Mouse (Mus musculus) G1E (cell line): ENCODE measurements around the gene Acot1. TPM values are rescaled to one million over a fixed set of nuclear protein-coding genes. Genes with fewer than 3 reads are reported as not detected.
"Not testable (repeated sequence)": the region's sequence is repeated elsewhere in the genome, so short reads cannot be mapped to it uniquely, and the experiment has no call there.

Experiments
- ATAC-seq: 2 replicates; pipeline ENCODE4 v1.8.0; 2016; ENCODE audit warnings: mild to moderate bottlenecking; ENCODE audit not compliant: insufficient number of reproducible peaks, poor library complexity, low FRiP score, severe bottlenecking; ENCODE audit errors: extremely low read depth
- DNase-seq: peaks from one replicate; pipeline ENCODE4 v3.0.0; 2012; ENCODE audit warnings: low spot score
- H3K27me3 ChIP-seq: 2 replicates; pipeline ENCODE4 v1.6.1; 2012; ENCODE audit warnings: mild to moderate bottlenecking, low read length, inconsistent platforms; ENCODE audit not compliant: insufficient read depth
- H3K36me3 ChIP-seq: replicated peaks from 2 replicates; pipeline ENCODE3; 2012; ENCODE audit warnings: mild to moderate bottlenecking, inconsistent platforms
- H3K4me1 ChIP-seq: 2 replicates; pipeline ENCODE4 v1.6.1; 2012; ENCODE audit warnings: low read depth, low read length, inconsistent platforms, mixed read lengths; ENCODE audit not compliant: insufficient read depth
- H3K4me3 ChIP-seq: 2 replicates; pipeline ENCODE4 v1.5.1; 2012; ENCODE audit warnings: low read depth, mild to moderate bottlenecking, inconsistent platforms, low read length, moderate library complexity, mixed read lengths
- H3K9me3 ChIP-seq: replicated peaks from 2 replicates; pipeline ENCODE4 v1.6.1; 2012; ENCODE audit warnings: inconsistent platforms
- CTCF ChIP-seq: IDR thresholded peaks from 2 replicates; pipeline ENCODE4 v1.5.1; 2012; ENCODE audit warnings: low read depth, low read length, inconsistent platforms, mixed read lengths
- GATA1 ChIP-seq: IDR thresholded peaks from 2 replicates; pipeline ENCODE4 v1.6.1; 2012; ENCODE audit warnings: borderline replicate concordance, low read length, inconsistent platforms, mixed read lengths
- GATA2 ChIP-seq: IDR thresholded peaks from 2 replicates; pipeline ENCODE4 v1.6.1; 2012; ENCODE audit warnings: low read depth, low read length, inconsistent platforms, borderline replicate concordance
- POLR2AphosphoS5 ChIP-seq: IDR thresholded peaks from 2 replicates; pipeline ENCODE4 v1.6.1; 2012; ENCODE audit warnings: low read depth, low read length, inconsistent platforms; ENCODE audit not compliant: insufficient replicate concordance
- TAL1 ChIP-seq: conservative IDR thresholded peaks from 2 replicates; pipeline ENCODE4 v1.6.1; 2012; ENCODE audit warnings: low read depth, low read length, inconsistent platforms, mixed read lengths
- polyA plus RNA-seq: library from polyadenylated mRNA; stranded (reverse); fragments of >175 nt; gene quantifications from 2 replicates; pipeline ENCODE4 v1.2.3, GENCODE M21; 2012
- total RNA-seq, 2 experiments: library from RNA; stranded (forward) in 1 of 2; stranded (reverse) in 1 of 2; fragments of 200-1000 nt in 1 of 2; fragments of >200 nt in 1 of 2; fragmentation: Nextera tagmentation in 1 of 2; gene quantifications; 2 replicates each; pipeline ENCODE4 v1.2.3; 2014 to 2017

The Acot1 gene
- total and polyA plus RNA-seq, 3 experiments, result 0.11 TPM; not detected in 2

- TF ChIP-seq CTCF (peak; percentile 97), GATA1 (no peak)
These were observed 21.5 kb downstream of the Acot1 start for GRCm38 (mm10) chr12:84030659-84031332.

GRCm38 (mm10) chr12:84032854-84033253, 23.6 kb downstream of the Acot1 start:
- no peak for DNase-seq
- Histone ChIP-seq H3K9me3 (peaks cover 1% of the 10 kb centered on the region; the same call in 1 of the 2 replicates), H3K4me3 (no peak overlapping the region; the same call in 1 of the 2 replicates), H3K36me3 (no peaks in the 10 kb centered on the region), H3K4me1 (peaks cover 45% of the 10 kb centered on the region), H3K27me3 (peaks cover 3% of the 10 kb centered on the region; the same call in 1 of the 2 replicates)
- TF ChIP-seq GATA2 (no peak), POLR2AphosphoS5 (no peak)
- no peak for ATAC-seq

More at GRCm38 (mm10) chr12:84030659-84031332, 21.5 kb downstream of the Acot1 start:
- Histone ChIP-seq H3K27me3 (peaks cover 17% of the 10 kb centered on the region), H3K4me1 (peaks cover 48% of the 10 kb centered on the region), H3K9me3 (no peaks in the 10 kb centered on the region), H3K36me3 (no peaks in the 10 kb centered on the region), H3K4me3 (no peak overlapping the region)
- DNase-seq (peak; percentile 52), ATAC-seq (no peak)

- Histone ChIP-seq H3K4me3 (peak overlapping the region; percentile 26; the same call in 1 of the 2 replicates), H3K4me1 (peaks cover 45% of the 10 kb centered on the region)
- not testable (repeated sequence) for H3K27me3 ChIP-seq, H3K9me3 ChIP-seq, H3K36me3 ChIP-seq, DNase-seq
- peak; percentile 42 for ATAC-seq
These were observed 24.0 kb downstream of the Acot1 start for GRCm38 (mm10) chr12:84033302-84033701.

- ATAC-seq, result peak; percentile 89
- Histone ChIP-seq H3K36me3 (no peaks in the 10 kb centered on the region), H3K9me3 (peaks cover 13% of the 10 kb centered on the region), H3K27me3 (no peaks in the 10 kb centered on the region), H3K4me3 (no peak overlapping the region), H3K4me1 (peaks cover 45% of the 10 kb centered on the region)
- TF ChIP-seq GATA1, result no peak
- no peak for TF ChIP-seq GATA2
- TF ChIP-seq TAL1, result peak; percentile 86
- TF ChIP-seq POLR2AphosphoS5, result no peak
- DNase-seq, result no peak
These were observed 24.8 kb downstream of the Acot1 start for GRCm38 (mm10) chr12:84034108-84034507.

GRCm38 (mm10) chr12:84038241-84038640, 29.0 kb downstream of the Acot1 start, which contains the start of gene Acot4:
Acot4 (plus strand) TSS chr12:84038379.
- H3K4me1 ChIP-seq, result peaks cover 28% of the 10 kb centered on the region
- H3K36me3 ChIP-seq, H3K27me3 ChIP-seq, DNase-seq, ATAC-seq, H3K4me3 ChIP-seq: not testable (repeated sequence)
- peaks cover 19% of the 10 kb centered on the region for H3K9me3 ChIP-seq

GRCm38 (mm10) chr12:84038691-84039111, 29.4 kb downstream of the Acot1 start, which contains the start of gene Gm49366:
Gm49366 (plus strand) TSS chr12:84038935.
- H3K4me1 ChIP-seq, result peaks cover 24% of the 10 kb centered on the region
- peaks cover 19% of the 10 kb centered on the region for H3K9me3 ChIP-seq
- not testable (repeated sequence) for DNase-seq, ATAC-seq, H3K4me3 ChIP-seq, H3K36me3 ChIP-seq
- peaks cover 12% of the 10 kb centered on the region for H3K27me3 ChIP-seq

GRCm38 (mm10) chr12:84042248-84042647, 33.0 kb downstream of the Acot1 start:
- TF ChIP-seq TAL1, result no peak
- H3K4me3 ChIP-seq, result no peak overlapping the region
- H3K4me1 ChIP-seq, result peaks cover 6% of the 10 kb centered on the region
- peaks cover 22% of the 10 kb centered on the region for H3K27me3 ChIP-seq
- H3K36me3 ChIP-seq, result no peaks in the 10 kb centered on the region
- ATAC-seq, result no peak
- no peak for DNase-seq
- peaks cover 19% of the 10 kb centered on the region for H3K9me3 ChIP-seq
